Mouse (Mus musculus): Measurements from ENCODE around the gene Lgals3bp. TPM values are rescaled to one million over a fixed set of nuclear protein-coding genes. Genes with fewer than 3 reads are reported as not detected.
A peak's percentile ranks its signal among the peaks of the same experiment; 100 is the strongest.

Gene Lgals3bp
- polyA plus RNA-seq, 1 experiment from 2014 or later = 8.1 TPM

GRCm38 (mm10) chr11:118408051-118408740 is 6.3 kb upstream of the Lgals3bp start:
- no peaks in the 10 kb centered on the region for H3K27me3 ChIP-seq (replicated peaks; ENCODE audit: control insufficient read depth, insufficient read depth, low read length)
- 85% methylated on average over 18 of the region's 18 CpGs for WGBS
- H3K4me2 ChIP-seq (ENCODE audit: low read length) = no peak overlapping the region
- no peak overlapping the region for H3K27ac ChIP-seq (ENCODE audit: low read depth, low read length)
- ATAC-seq = no peak
- H3K9ac ChIP-seq (ENCODE audit: low read depth, low read length) = no peak overlapping the region
- no peak overlapping the region for H3K4me3 ChIP-seq (ENCODE audit: low read length)
- peaks cover 3% of the 10 kb centered on the region; the same call in 1 of the 2 replicates for H3K4me1 ChIP-seq (ENCODE audit: control insufficient read depth, insufficient read depth, low read depth, low read length)
- no peaks in the 10 kb centered on the region for H3K9me3 ChIP-seq (ENCODE audit: control insufficient read depth, low read length)
- peaks cover 17% of the 10 kb centered on the region for H3K36me3 ChIP-seq (ENCODE audit: control insufficient read depth, insufficient read depth, low read length)

GRCm38 (mm10) chr11:118407318-118407910 is 5.5 kb upstream of the Lgals3bp start:
- Histone ChIP-seq H3K9ac (ENCODE audit: low read depth, low read length) (no peak overlapping the region), H3K4me2 (ENCODE audit: low read length) (no peak overlapping the region), H3K9me3 (ENCODE audit: control insufficient read depth, low read length) (no peaks in the 10 kb centered on the region), H3K27me3 (replicated peaks; ENCODE audit: control insufficient read depth, insufficient read depth, low read length) (no peaks in the 10 kb centered on the region), H3K27ac (ENCODE audit: low read depth, low read length) (no peak overlapping the region), H3K4me3 (ENCODE audit: low read length) (no peak overlapping the region), H3K36me3 (ENCODE audit: control insufficient read depth, insufficient read depth, low read length) (peaks cover 17% of the 10 kb centered on the region), H3K4me1 (ENCODE audit: control insufficient read depth, insufficient read depth, low read depth, low read length) (no peaks in the 10 kb centered on the region)
- no peak for ATAC-seq
- 85% methylated on average over 23 of the region's 23 CpGs for WGBS

GRCm38 (mm10) chr11:118406521-118406920 is 4.6 kb upstream of the Lgals3bp start:
- H3K27me3 ChIP-seq (replicated peaks; ENCODE audit: control insufficient read depth, insufficient read depth, low read length) = no peaks in the 10 kb centered on the region
- H3K36me3 ChIP-seq (ENCODE audit: control insufficient read depth, insufficient read depth, low read length) = peaks cover 17% of the 10 kb centered on the region
- no peak overlapping the region for H3K4me3 ChIP-seq (ENCODE audit: low read length)
- H3K9ac ChIP-seq (ENCODE audit: low read depth, low read length) = no peak overlapping the region
- WGBS = 88% methylated on average over 5 of the region's 5 CpGs
- no peak for ATAC-seq
- no peak overlapping the region for H3K4me2 ChIP-seq (ENCODE audit: low read length)
- no peaks in the 10 kb centered on the region; the same call in 1 of the 2 replicates for H3K4me1 ChIP-seq (ENCODE audit: control insufficient read depth, insufficient read depth, low read depth, low read length)
- no peaks in the 10 kb centered on the region for H3K9me3 ChIP-seq (ENCODE audit: control insufficient read depth, low read length)
- H3K27ac ChIP-seq (ENCODE audit: low read depth, low read length) = no peak overlapping the region

- ATAC-seq = no peak
- 92% methylated on average over 8 of the region's 8 CpGs for WGBS
- Histone ChIP-seq H3K4me3 (ENCODE audit: low read length) (no peak overlapping the region), H3K4me1 (ENCODE audit: control insufficient read depth, insufficient read depth, low read depth, low read length) (no peaks in the 10 kb centered on the region; the same call in 1 of the 2 replicates), H3K4me2 (ENCODE audit: low read length) (no peak overlapping the region), H3K27me3 (replicated peaks; ENCODE audit: control insufficient read depth, insufficient read depth, low read length) (no peaks in the 10 kb centered on the region), H3K36me3 (ENCODE audit: control insufficient read depth, insufficient read depth, low read length) (peaks cover 15% of the 10 kb centered on the region), H3K27ac (ENCODE audit: low read depth, low read length) (no peak overlapping the region), H3K9ac (ENCODE audit: low read depth, low read length) (no peak overlapping the region), H3K9me3 (ENCODE audit: control insufficient read depth, low read length) (no peaks in the 10 kb centered on the region)
These were observed 3.4 kb upstream of the Lgals3bp start for GRCm38 (mm10) chr11:118405311-118405710.

GRCm38 (mm10) chr11:118403951-118404899 is 2.3 kb upstream of the Lgals3bp start:
- Histone ChIP-seq H3K4me3 (ENCODE audit: low read length) (no peak overlapping the region), H3K9ac (ENCODE audit: low read depth, low read length) (no peak overlapping the region), H3K4me1 (ENCODE audit: control insufficient read depth, insufficient read depth, low read depth, low read length) (no peaks in the 10 kb centered on the region; the same call in 1 of the 2 replicates), H3K4me2 (ENCODE audit: low read length) (no peak overlapping the region), H3K36me3 (ENCODE audit: control insufficient read depth, insufficient read depth, low read length) (peaks cover 15% of the 10 kb centered on the region), H3K27me3 (replicated peaks; ENCODE audit: control insufficient read depth, insufficient read depth, low read length) (no peaks in the 10 kb centered on the region), H3K9me3 (ENCODE audit: control insufficient read depth, low read length) (no peaks in the 10 kb centered on the region), H3K27ac (ENCODE audit: low read depth, low read length) (no peak overlapping the region)
- 71% methylated on average over 6 of the region's 6 CpGs for WGBS
- no peak for ATAC-seq

- no peak overlapping the region for H3K4me2 ChIP-seq (ENCODE audit: low read length)
- H3K36me3 ChIP-seq (ENCODE audit: control insufficient read depth, insufficient read depth, low read length) = peaks cover 9% of the 10 kb centered on the region
- 91% methylated on average over 2 of the region's 2 CpGs for WGBS
- H3K9me3 ChIP-seq (ENCODE audit: control insufficient read depth, low read length) = no peaks in the 10 kb centered on the region
- no peak overlapping the region for H3K27ac ChIP-seq (ENCODE audit: low read depth, low read length)
- no peaks in the 10 kb centered on the region for H3K27me3 ChIP-seq (replicated peaks; ENCODE audit: control insufficient read depth, insufficient read depth, low read length)
- H3K9ac ChIP-seq (ENCODE audit: low read depth, low read length) = no peak overlapping the region; the same call in 1 of the 2 replicates
- no peaks in the 10 kb centered on the region; the same call in 1 of the 2 replicates for H3K4me1 ChIP-seq (ENCODE audit: control insufficient read depth, insufficient read depth, low read depth, low read length)
- no peak for ATAC-seq
- H3K4me3 ChIP-seq (ENCODE audit: low read length) = no peak overlapping the region
These were observed 1.3 kb upstream of the Lgals3bp start for GRCm38 (mm10) chr11:118403183-118403582.

GRCm38 (mm10) chr11:118401195-118401594 is 697 bp downstream of the Lgals3bp start:
- Histone ChIP-seq H3K4me2 (ENCODE audit: low read length) (no peak overlapping the region), H3K27me3 (replicated peaks; ENCODE audit: control insufficient read depth, insufficient read depth, low read length) (no peaks in the 10 kb centered on the region), H3K9me3 (ENCODE audit: control insufficient read depth, low read length) (no peaks in the 10 kb centered on the region), H3K9ac (ENCODE audit: low read depth, low read length) (no peak overlapping the region; the same call in 1 of the 2 replicates), H3K4me3 (ENCODE audit: low read length) (no peak overlapping the region), H3K27ac (ENCODE audit: low read depth, low read length) (peak overlapping the region; percentile 44; the same call in 1 of the 2 replicates), H3K36me3 (ENCODE audit: control insufficient read depth, insufficient read depth, low read length) (no peaks in the 10 kb centered on the region; the same call in 1 of the 2 replicates), H3K4me1 (ENCODE audit: control insufficient read depth, insufficient read depth, low read depth, low read length) (no peaks in the 10 kb centered on the region; the same call in 1 of the 2 replicates)
- ATAC-seq = no peak
- 81% methylated on average over 4 of the region's 4 CpGs for WGBS

GRCm38 (mm10) chr11:118400566-118400936 is 1.3 kb downstream of the Lgals3bp start:
- Histone ChIP-seq H3K36me3 (ENCODE audit: control insufficient read depth, insufficient read depth, low read length) (no peaks in the 10 kb centered on the region), H3K27ac (ENCODE audit: low read depth, low read length) (no peak overlapping the region), H3K9me3 (ENCODE audit: control insufficient read depth, low read length) (no peaks in the 10 kb centered on the region), H3K4me3 (ENCODE audit: low read length) (no peak overlapping the region), H3K4me2 (ENCODE audit: low read length) (no peak overlapping the region), H3K4me1 (ENCODE audit: control insufficient read depth, insufficient read depth, low read depth, low read length) (no peaks in the 10 kb centered on the region; the same call in 1 of the 2 replicates), H3K27me3 (replicated peaks; ENCODE audit: control insufficient read depth, insufficient read depth, low read length) (no peaks in the 10 kb centered on the region), H3K9ac (ENCODE audit: low read depth, low read length) (no peak overlapping the region)
- WGBS = 40% methylated on average over 6 of the region's 6 CpGs
- no peak for ATAC-seq
